Mouse (Mus musculus) CH12.LX (cell line): Measurements from ENCODE around the gene Lonp1. TPM values are rescaled to one million over a fixed set of nuclear protein-coding genes. Genes with fewer than 3 reads are reported as not detected.
A peak's percentile ranks its signal among the peaks of the same experiment; 100 is the strongest.
"Not testable (repeated sequence)": the region's sequence is repeated elsewhere in the genome, so short reads cannot be mapped to it uniquely, and the experiment has no call there.

Source experiments
- DNase-seq: peaks from one replicate; pipeline ENCODE4 v3.0.0-alpha.2; 2013; ENCODE audit errors: extremely low read depth
- H3K27ac ChIP-seq: 2 replicates; pipeline ENCODE4 v1.5.1; 2012; ENCODE audit warnings: low read depth, mild to moderate bottlenecking, control low read depth, moderate library complexity; ENCODE audit not compliant: insufficient read depth
- H3K27me3 ChIP-seq: replicated peaks from 2 replicates; pipeline ENCODE3; 2012; ENCODE audit warnings: inconsistent platforms
- H3K36me3 ChIP-seq, 2 experiments: replicated peaks in 1 of 2; 2 replicates each; pipeline versions ENCODE3 to v1.6.1; 2012; ENCODE audit warnings: inconsistent platforms in 1 of 2, low read length in 1 of 2, mild to moderate bottlenecking in 1 of 2, mixed read lengths in 1 of 2, moderate library complexity in 1 of 2; ENCODE audit not compliant: control insufficient read depth in 1 of 2, insufficient read depth in 1 of 2
- H3K4me1 ChIP-seq, 2 experiments: 2 replicates each; pipeline ENCODE4 v1.6.1; 2012; ENCODE audit warnings: inconsistent platforms in 1 of 2, moderate library complexity in 1 of 2; ENCODE audit not compliant: insufficient read depth in 2 of 2, control insufficient read depth in 1 of 2
- H3K4me2 ChIP-seq: 2 replicates; pipeline ENCODE4 v1.6.1; 2012; ENCODE audit warnings: low read depth, mild to moderate bottlenecking, control low read depth; ENCODE audit not compliant: poor library complexity, insufficient read depth, severe bottlenecking
- H3K4me3 ChIP-seq, 3 experiments: fragments of 150-350 bp in 1 of 3; sonication (generic) in 1 of 3; replicated peaks in 1 of 3; 2 replicates each; pipeline versions ENCODE3 to v1.5.1; 2011 to 2012; ENCODE audit warnings: low read depth in 2 of 3, low read length in 2 of 3, mild to moderate bottlenecking in 2 of 3, moderate library complexity in 2 of 3, control low read depth in 1 of 3, improper control_type of control experiment in 1 of 3, inconsistent platforms in 1 of 3, mixed read lengths in 1 of 3; ENCODE audit not compliant: poor library complexity in 1 of 3
- H3K79me2 ChIP-seq: replicated peaks from 2 replicates; pipeline ENCODE4 v1.6.1; 2012; ENCODE audit warnings: mild to moderate bottlenecking, moderate library complexity; ENCODE audit not compliant: control insufficient read depth, poor library complexity, insufficient read depth, severe bottlenecking; ENCODE audit errors: extremely low read depth
- H3K9ac ChIP-seq: 2 replicates; pipeline ENCODE4 v1.6.1; 2012; ENCODE audit warnings: low read depth, mild to moderate bottlenecking, control low read depth, moderate library complexity; ENCODE audit not compliant: insufficient read depth
- H3K9me3 ChIP-seq: replicated peaks from 2 replicates; pipeline ENCODE3; 2012; ENCODE audit warnings: low read length, inconsistent platforms, mixed read lengths
- BHLHE40 ChIP-seq: IDR thresholded peaks from 2 replicates; pipeline ENCODE4 v1.6.1; 2011; ENCODE audit warnings: mild to moderate bottlenecking, low read depth, low read length, improper control_type of control experiment
- CHD2 ChIP-seq: IDR thresholded peaks from 2 replicates; pipeline ENCODE4 v1.6.1; 2011; ENCODE audit warnings: low read length, improper control_type of control experiment
- CTCF ChIP-seq, 2 experiments: IDR thresholded peaks in 1 of 2; conservative IDR thresholded peaks in 1 of 2; 2 replicates each; pipeline ENCODE4 v1.5.1; 2011 to 2012; ENCODE audit warnings: low read depth in 2 of 2, low read length in 2 of 2, improper control_type of control experiment in 1 of 2, inconsistent platforms in 1 of 2, mild to moderate bottlenecking in 1 of 2, moderate library complexity in 1 of 2
- ETS1 ChIP-seq: conservative IDR thresholded peaks from 2 replicates; pipeline ENCODE4 v1.6.1; 2012; ENCODE audit warnings: low read depth, mild to moderate bottlenecking, inconsistent platforms, low read length, improper control_type of control experiment, moderate library complexity
- GABPA ChIP-seq: IDR thresholded peaks from 2 replicates; pipeline ENCODE4 v1.6.1; 2012; ENCODE audit warnings: low read depth, low read length, improper control_type of control experiment, inconsistent platforms; ENCODE audit not compliant: insufficient replicate concordance
- HCFC1 ChIP-seq: IDR thresholded peaks from 2 replicates; pipeline ENCODE4 v1.6.1; 2012; ENCODE audit warnings: low read depth, mild to moderate bottlenecking, inconsistent platforms, low read length, improper control_type of control experiment
- KAT2A ChIP-seq: IDR thresholded peaks from 2 replicates; pipeline ENCODE4 v1.6.1; 2012; ENCODE audit warnings: low read length, improper control_type of control experiment, inconsistent platforms; ENCODE audit not compliant: insufficient replicate concordance
- MAZ ChIP-seq: IDR thresholded peaks from 2 replicates; pipeline ENCODE4 v1.6.1; 2012; ENCODE audit warnings: low read depth, mild to moderate bottlenecking, inconsistent platforms, low read length, improper control_type of control experiment, moderate library complexity
- MXI1 ChIP-seq: IDR thresholded peaks from 2 replicates; pipeline ENCODE4 v1.6.1; 2011; ENCODE audit warnings: mild to moderate bottlenecking, low read depth, low read length, improper control_type of control experiment
- NELFE ChIP-seq: IDR thresholded peaks from 2 replicates; pipeline ENCODE4 v1.6.1; 2011; ENCODE audit warnings: low read depth, low read length, improper control_type of control experiment
- PAX5 ChIP-seq: IDR thresholded peaks from 2 replicates; pipeline ENCODE4 v1.6.1; 2012; ENCODE audit warnings: low read length, inconsistent platforms, mixed read lengths
- POLR2A ChIP-seq: IDR thresholded peaks from 2 replicates; pipeline ENCODE4 v1.6.1; 2011; ENCODE audit warnings: low read depth, mild to moderate bottlenecking, improper control_type of control experiment, low read length
- POLR2AphosphoS2 ChIP-seq: IDR thresholded peaks from 2 replicates; pipeline ENCODE4 v1.6.1; 2011; ENCODE audit warnings: low read depth, low read length, improper control_type of control experiment
- TCF12 ChIP-seq: IDR thresholded peaks from 2 replicates; pipeline ENCODE4 v1.6.1; 2014; ENCODE audit warnings: low read depth, mild to moderate bottlenecking, inconsistent platforms, low read length, improper control_type of control experiment
- UBTF ChIP-seq: IDR thresholded peaks from 2 replicates; pipeline ENCODE4 v1.6.1; 2012; ENCODE audit warnings: low read depth, mild to moderate bottlenecking, inconsistent platforms, low read length, improper control_type of control experiment, moderate library complexity
- USF1 ChIP-seq: IDR thresholded peaks from 2 replicates; pipeline ENCODE4 v1.6.1; 2014; ENCODE audit warnings: low read depth, mild to moderate bottlenecking, inconsistent platforms, low read length, improper control_type of control experiment
- USF2 ChIP-seq: conservative IDR thresholded peaks from 2 replicates; pipeline ENCODE4 v1.6.1; 2011; ENCODE audit warnings: low read depth, low read length, improper control_type of control experiment
- ZC3H11A ChIP-seq: IDR thresholded peaks from 2 replicates; pipeline ENCODE4 v1.6.1; 2012; ENCODE audit warnings: low read depth, mild to moderate bottlenecking, inconsistent platforms, low read length, improper control_type of control experiment
- ZKSCAN1 ChIP-seq: IDR thresholded peaks from 2 replicates; pipeline ENCODE4 v1.6.1; 2012; ENCODE audit warnings: low read depth, inconsistent platforms, low read length, improper control_type of control experiment, borderline replicate concordance
- ZMIZ1 ChIP-seq: IDR thresholded peaks from 2 replicates; pipeline ENCODE4 v1.6.1; 2012; ENCODE audit warnings: low read depth, mild to moderate bottlenecking, inconsistent platforms, low read length, improper control_type of control experiment
- ZNF384 ChIP-seq: IDR thresholded peaks from 2 replicates; pipeline ENCODE4 v1.6.1; 2012; ENCODE audit warnings: low read depth, low read length, improper control_type of control experiment, inconsistent platforms
- dilution Hi-C: fragments of 300-500 bp; cut with MboI; formaldehyde crosslinking; loops from 2 replicates; pipeline ENCODE4 v1.14.3; 2020; ENCODE audit warnings: low sequenced_read_pairs; ENCODE audit not compliant: extremely low pct_unique_long_range_greater_than_20kb, extremely low pct_ligation_motif_present
- in situ Hi-C: fragments of 300-500 bp; cut with MboI; formaldehyde crosslinking; loops from 3 replicates; pipeline ENCODE4 v1.14.3; 2019; ENCODE audit warnings: low sequenced_read_pairs, low pct_ligation_motif_present, low pct_unique_long_range_greater_than_20kb, mixed read lengths
- polyA plus RNA-seq: library from polyadenylated mRNA; unstranded; fragments of >175 nt; gene quantifications from 2 replicates; pipeline ENCODE4 v1.2.1, GENCODE M21; 2012; ENCODE audit warnings: low read depth; ENCODE audit not compliant: insufficient read length
- total RNA-seq, 2 experiments: library from RNA; depleted of rRNA; stranded (reverse); fragments of 300-350 nt in 1 of 2; fragments of >200 nt in 1 of 2; gene quantifications; 2 replicates each; pipeline ENCODE4 v1.2.3; 2012 to 2014

Gene Lonp1
- total and polyA plus RNA-seq, 3 experiments = 69.6 to 151 (median 99.4) TPM

DNA sequence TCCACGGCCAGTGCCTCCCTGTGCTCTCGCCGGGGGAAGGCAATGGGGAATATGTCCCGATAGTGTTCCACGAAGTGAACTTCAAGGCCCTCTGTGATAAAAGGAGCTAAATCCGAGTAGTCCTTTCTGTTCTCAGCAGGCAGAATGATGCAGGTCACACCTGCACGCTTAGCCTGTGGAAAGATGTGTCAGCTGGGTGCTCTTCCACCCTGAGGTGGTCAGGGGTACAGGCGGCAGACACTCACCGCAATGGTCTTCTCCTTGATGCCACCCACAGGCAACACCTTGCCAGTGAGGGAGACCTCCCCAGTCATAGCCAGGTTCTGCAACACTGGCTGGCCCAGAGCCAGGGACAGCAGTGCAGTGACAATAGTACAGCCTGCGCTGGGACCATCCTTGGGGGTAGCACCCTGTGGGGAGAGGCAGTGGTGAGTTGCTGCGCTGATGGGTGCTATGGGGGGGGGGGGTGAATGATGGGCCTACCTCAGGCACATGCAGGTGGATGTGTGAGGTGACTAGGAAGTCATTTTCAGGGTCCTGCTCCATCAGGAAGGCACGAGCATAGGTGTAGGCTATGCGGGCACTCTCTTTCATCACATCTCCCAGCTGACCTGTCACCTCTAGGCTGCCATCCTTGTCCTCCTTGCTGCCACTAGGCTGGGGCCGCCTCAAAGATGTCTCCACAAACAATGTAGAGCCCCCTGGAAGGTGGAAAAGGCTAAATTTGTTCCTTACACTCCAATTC lies 12.1 kb downstream of the Lonp1 start:
- peaks cover 21 to 51% of the 10 kb centered on the region in 2 experiments for H3K4me1 ChIP-seq
- dilution Hi-C loops (no loop called here), in situ Hi-C loops (no loop called here)
- H3K27ac ChIP-seq = peak overlapping the region; percentile 85; the same call in 1 of the 2 replicates
- peaks cover 38% of the 10 kb centered on the region for H3K79me2 ChIP-seq
- H3K9ac ChIP-seq = peak overlapping the region; percentile 71
- peak overlapping the region; percentile 62 for H3K4me2 ChIP-seq
- no peaks in the 10 kb centered on the region for H3K27me3 ChIP-seq
- no peak for DNase-seq
- peaks cover 58 to 60% of the 10 kb centered on the region in 2 experiments for H3K36me3 ChIP-seq
- no peaks in the 10 kb centered on the region for H3K9me3 ChIP-seq
- peak overlapping the region; percentile 70 to 84 (median 82) for H3K4me3 ChIP-seq
- TF ChIP-seq TCF12 (0 out of 2 replicates have a peak, but pooled peaks have one; percentile 25), USF2 (no peak), UBTF (no peak), POLR2A (peak; percentile 52), MAZ (no peak), GABPA (no peak), USF1 (no peak), ZC3H11A (no peak), MXI1 (no peak), BHLHE40 (no peak), POLR2AphosphoS2 (peak; percentile 93), KAT2A (no peak), CHD2 (0 out of 2 replicates have a peak, but pooled peaks have one; percentile 58), ETS1 (no peak), PAX5 (no peak), ZMIZ1 (peak; percentile 62; the same call in 1 of the 2 replicates), CTCF (conservative IDR thresholded peaks at IDR 0.05 in 1 of 2, IDR thresholded peaks at IDR 0.05 in 1 of 2; ENCODE audit: low read depth in 2 of 2, low read length in 2 of 2) (peak in 1 of 2 experiments; percentile 5; a peak in 1 of 4 replicates), NELFE (no peak), ZKSCAN1 (no peak), HCFC1 (no peak; the same call in 1 of the 2 replicates), ZNF384 (no peak)
- TF ChIP-seq, all 38 proteins: peak for 6

DNA sequence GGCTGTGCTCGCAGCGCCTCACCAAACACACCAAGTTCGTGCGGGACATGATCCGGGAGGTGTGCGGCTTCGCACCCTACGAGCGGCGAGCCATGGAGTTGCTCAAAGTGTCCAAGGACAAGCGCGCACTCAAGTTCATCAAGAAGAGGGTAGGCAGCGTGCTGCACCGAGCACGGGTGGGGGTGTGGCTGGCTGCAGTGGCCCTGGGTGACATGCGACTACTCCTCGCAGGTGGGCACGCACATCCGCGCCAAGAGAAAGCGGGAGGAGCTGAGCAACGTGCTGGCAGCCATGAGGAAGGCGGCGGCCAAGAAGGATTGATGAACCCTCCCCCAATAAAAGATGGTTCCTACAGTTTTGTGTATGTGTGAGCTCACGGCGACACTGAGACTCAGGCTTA lies 12.8 kb downstream of the Lonp1 start:
- Histone ChIP-seq H3K4me1 (peaks cover 21 to 51% of the 10 kb centered on the region in 2 experiments), H3K27ac (peak overlapping the region; percentile 85), H3K9ac (peak overlapping the region; percentile 71), H3K4me2 (peak overlapping the region; percentile 62), H3K79me2 (peaks cover 43% of the 10 kb centered on the region), H3K36me3 (peaks cover 51 to 53% of the 10 kb centered on the region in 2 experiments), H3K4me3 (peak overlapping the region; percentile 70 to 84 (median 82))
- in situ Hi-C loops, dilution Hi-C loops, H3K27me3 ChIP-seq, DNase-seq, H3K9me3 ChIP-seq: not testable (repeated sequence)
